Mouse (Mus musculus) urinary bladder, postnatal 0 days (tissue): ENCODE measurements around the gene Ago3. TPM values are rescaled to one million over a fixed set of nuclear protein-coding genes. Genes with fewer than 3 reads are reported as not detected.

Experiments
- polyA plus RNA-seq: library from polyadenylated mRNA; unstranded; fragments of >200 nt; fragmentation: Nextera tagmentation; extraction: Ambion mirVana; gene quantifications from 2 replicates; pipeline ENCODE4 v1.2.1, GENCODE M21; 2015

The Ago3 gene
- polyA plus RNA-seq = 10.2 and 12.0 TPM in 2 replicates

GRCm38 (mm10) chr4:126429347-126430079 is at the start of gene Ago3:
Gene Ago3 (minus strand): TSS chr4:126429556.

DNA sequence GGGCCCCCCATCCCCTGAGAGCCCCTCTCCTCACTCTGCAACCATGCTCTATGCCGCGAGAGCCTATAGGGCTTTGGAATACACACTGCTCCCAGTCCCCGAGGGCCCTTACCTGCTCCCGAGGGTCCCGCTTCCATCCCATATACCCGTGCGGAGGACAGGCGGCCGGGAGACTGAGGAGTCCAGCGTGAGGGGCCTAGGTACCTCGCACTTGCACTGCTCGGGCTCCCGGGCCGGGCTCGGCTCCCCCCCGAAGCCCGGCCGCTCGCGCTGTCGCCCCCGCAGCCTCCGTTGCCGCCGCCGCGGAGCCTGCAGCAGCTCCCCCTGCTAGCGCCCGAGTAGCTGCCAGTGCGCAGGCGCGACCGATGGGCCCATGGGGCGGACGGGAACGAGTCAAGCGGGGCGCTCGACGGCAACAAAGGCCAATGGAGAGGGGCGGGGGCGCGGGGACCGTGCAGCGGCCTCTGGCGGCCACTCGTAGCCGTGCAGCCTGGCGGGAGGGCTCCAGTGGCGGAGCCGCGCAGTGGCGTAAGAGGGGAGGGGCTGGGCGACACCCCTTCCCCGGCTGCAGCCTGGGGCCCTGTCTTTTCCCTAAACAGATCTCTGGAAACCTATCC is 39.0 kb upstream of the Ago3 start, which contains the start of gene Ago1:
Gene Ago1 (minus strand): TSS at position 299 of the 617 bp plus-strand sequence.

GRCm38 (mm10) chr4:126325281-126325861 is 104.0 kb downstream of the Ago3 start, which contains the start of gene Tekt2:
Gene Tekt2 (minus strand): TSS chr4:126325688.

GRCm38 (mm10) chr4:126321111-126321853 is 108.1 kb downstream of the Ago3 start, which contains the start of gene Adprhl2:
Gene Adprhl2 (minus strand): TSS chr4:126321703.

GRCm38 (mm10) chr4:126286492-126286891 is 142.9 kb downstream of the Ago3 start, which contains the start of gene Col8a2:
Gene Col8a2 (plus strand): TSS chr4:126286793.

Other genes starting within 250 kb of the Ago3 start
- 91.8 and 105 TPM in 2 replicates for gene Thrap3, start 226.8 kb downstream of the Ago3 start, polyA plus RNA-seq
- 26.5 and 29.6 TPM in 2 replicates for gene Map7d1, start 173.2 kb downstream of the Ago3 start, polyA plus RNA-seq
- 79.0 and 81.2 TPM in 2 replicates for gene Trappc3, start 167.2 kb downstream of the Ago3 start, polyA plus RNA-seq
- gene Col8a2, start 142.8 kb downstream of the Ago3 start, polyA plus RNA-seq = 13.7 and 23.0 TPM in 2 replicates
- gene Adprhl2, start 107.9 kb downstream of the Ago3 start, polyA plus RNA-seq = 40.0 and 41.0 TPM in 2 replicates
- 10.3 and 11.3 TPM in 2 replicates for gene Tekt2, start 103.9 kb downstream of the Ago3 start, polyA plus RNA-seq
- 1.8 and 2.5 TPM in 2 replicates for gene Ago1, start 39.0 kb upstream of the Ago3 start, polyA plus RNA-seq
- gene Ago4, start 103.9 kb upstream of the Ago3 start, polyA plus RNA-seq = 1.2 and 1.5 TPM in 2 replicates
- gene Clspn, start 127.4 kb upstream of the Ago3 start, polyA plus RNA-seq = 7.8 and 9.5 TPM in 2 replicates
- gene 5730409E04Rik, start 180.3 kb upstream of the Ago3 start, polyA plus RNA-seq = 5.3 and 6.0 TPM in 2 replicates
- gene Psmb2, start 248.1 kb upstream of the Ago3 start, polyA plus RNA-seq = 358 and 378 TPM in 2 replicates